Mouse (Mus musculus): ENCODE measurements around the gene Kntc1. TPM values are rescaled to one million over a fixed set of nuclear protein-coding genes. Genes with fewer than 3 reads are reported as not detected.

The Kntc1 gene
- polyA plus RNA-seq, 1 experiment from 2014 or later = 24.1 TPM

DNA sequence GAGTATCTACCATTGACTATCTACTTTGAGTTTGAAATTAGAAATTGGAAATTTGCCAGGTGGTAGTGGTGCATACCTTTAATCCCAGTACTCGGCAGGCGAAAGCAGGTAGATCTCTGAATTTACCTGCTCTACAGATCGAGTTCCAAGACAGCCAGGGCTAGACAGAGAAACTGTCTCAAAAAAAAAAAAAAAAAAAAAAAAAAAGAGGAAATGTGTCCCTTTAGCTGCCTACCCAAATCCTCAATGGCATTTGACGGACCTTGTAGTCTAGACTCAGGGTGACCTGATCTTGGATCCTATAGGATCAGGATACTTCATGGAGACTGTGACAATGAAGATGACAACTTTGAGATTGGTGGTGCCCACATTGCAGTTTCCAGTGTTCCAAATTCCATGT lies 116.9 kb downstream of the Kntc1 start:
- no peak overlapping the region for H3K27ac ChIP-seq (replicated peaks; ENCODE audit: low read depth, low read length)
- H3K9me3 ChIP-seq (ENCODE audit: control insufficient read depth, low read length) = no peaks in the 10 kb centered on the region
- no peak for ATAC-seq (ENCODE audit: low read depth)
- H3K4me2 ChIP-seq (ENCODE audit: low read depth, low read length) = no peak overlapping the region
- no peak for DNase-seq (ENCODE audit: low spot score)
- no peak overlapping the region for H3K9ac ChIP-seq (ENCODE audit: low read depth, low read length)
- no peaks in the 10 kb centered on the region for H3K27me3 ChIP-seq (replicated peaks; ENCODE audit: control insufficient read depth, insufficient read depth, low read length)
- no peaks in the 10 kb centered on the region for H3K36me3 ChIP-seq (ENCODE audit: control insufficient read depth, insufficient read depth, low read length)
- H3K4me1 ChIP-seq (ENCODE audit: control insufficient read depth, insufficient read depth, low read length) = no peaks in the 10 kb centered on the region
- WGBS = 69% methylated on average over 4 of the region's 4 CpGs
- no peak overlapping the region for H3K4me3 ChIP-seq (ENCODE audit: low read depth, low read length)

DNA sequence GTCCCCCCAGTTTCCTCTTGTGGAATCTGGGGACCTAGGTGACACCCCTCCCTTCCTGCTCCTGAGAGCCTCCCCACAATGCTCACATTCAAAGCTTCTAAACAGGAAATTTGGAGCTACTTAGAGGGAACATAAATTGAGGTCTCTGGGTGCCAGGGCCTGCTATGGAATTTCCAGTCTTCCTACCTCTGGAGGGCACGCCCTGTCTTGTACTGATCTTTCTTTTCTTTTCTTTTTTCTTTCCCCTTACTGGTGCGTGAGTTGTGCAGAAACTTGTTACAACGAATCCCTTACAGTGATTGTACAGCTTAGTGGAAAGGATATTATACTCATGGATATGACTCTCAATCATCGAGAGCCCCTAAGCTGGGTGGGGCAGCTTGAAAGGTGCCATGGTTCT lies 120.1 kb downstream of the Kntc1 start:
- Histone ChIP-seq H3K4me1 (ENCODE audit: control insufficient read depth, insufficient read depth, low read length) (no peaks in the 10 kb centered on the region), H3K4me2 (ENCODE audit: low read depth, low read length) (no peak overlapping the region), H3K9ac (ENCODE audit: low read depth, low read length) (no peak overlapping the region), H3K36me3 (ENCODE audit: control insufficient read depth, insufficient read depth, low read length) (no peaks in the 10 kb centered on the region), H3K4me3 (ENCODE audit: low read depth, low read length) (no peak overlapping the region), H3K9me3 (ENCODE audit: control insufficient read depth, low read length) (no peaks in the 10 kb centered on the region), H3K27me3 (replicated peaks; ENCODE audit: control insufficient read depth, insufficient read depth, low read length) (no peaks in the 10 kb centered on the region), H3K27ac (replicated peaks; ENCODE audit: low read depth, low read length) (peak overlapping the region; percentile 24; the same call in 1 of the 2 replicates)
- DNase-seq (ENCODE audit: low spot score) = peak; percentile 68
- ATAC-seq (ENCODE audit: low read depth) = peak; percentile 67; the same call in 1 of the 2 replicates
- 74% methylated on average over 4 of the region's 4 CpGs for WGBS

Other genes with a start within 250 kb of the Kntc1 start
- gene B3gnt4, start 239.3 kb upstream of the Kntc1 start, polyA plus RNA-seq (2014; fragmentation: Nextera tagmentation; extraction: Ambion mirVana) = 0.45 and 0.86 TPM in 2 replicates
- gene Diablo, start 225.5 kb upstream of the Kntc1 start, polyA plus RNA-seq (2014; fragmentation: Nextera tagmentation; extraction: Ambion mirVana) = 106 and 118 TPM in 2 replicates
- 4.5 and 6.0 TPM in 2 replicates for gene Gm49027, start 224.2 kb upstream of the Kntc1 start, polyA plus RNA-seq (2014; fragmentation: Nextera tagmentation; extraction: Ambion mirVana)
- 23.8 and 30.2 TPM in 2 replicates for gene Vps33a, start 176.7 kb upstream of the Kntc1 start, polyA plus RNA-seq (2014; fragmentation: Nextera tagmentation; extraction: Ambion mirVana)
- 31.1 and 33.4 TPM in 2 replicates for gene Clip1, start 65.1 kb upstream of the Kntc1 start, polyA plus RNA-seq (2014; fragmentation: Nextera tagmentation; extraction: Ambion mirVana)
- 64.8 and 68.3 TPM in 2 replicates for gene Zcchc8, start 28.6 kb upstream of the Kntc1 start, polyA plus RNA-seq (2014; fragmentation: Nextera tagmentation; extraction: Ambion mirVana)
- gene Rsrc2, start 302 bp upstream of the Kntc1 start, polyA plus RNA-seq (2014; fragmentation: Nextera tagmentation; extraction: Ambion mirVana) = 99.5 and 106 TPM in 2 replicates
- 1.6 and 1.8 TPM in 2 replicates for gene Hcar2, start 115.8 kb downstream of the Kntc1 start, polyA plus RNA-seq (2014; fragmentation: Nextera tagmentation; extraction: Ambion mirVana)
- 1.2 and 2.3 TPM in 2 replicates for gene Hcar1, start 130.3 kb downstream of the Kntc1 start, polyA plus RNA-seq (2014; fragmentation: Nextera tagmentation; extraction: Ambion mirVana)
- gene Denr, start 157.5 kb downstream of the Kntc1 start, polyA plus RNA-seq (2014; fragmentation: Nextera tagmentation; extraction: Ambion mirVana) = 107 and 109 TPM in 2 replicates
- 0.67 and 0.68 TPM in 2 replicates for gene Gm43518, start 177.7 kb downstream of the Kntc1 start, polyA plus RNA-seq (2014; fragmentation: Nextera tagmentation; extraction: Ambion mirVana)
- 4.6 and 6.4 TPM in 2 replicates for gene Ccdc62, start 181.0 kb downstream of the Kntc1 start, polyA plus RNA-seq (2014; fragmentation: Nextera tagmentation; extraction: Ambion mirVana)
- 7.5 and 8.4 TPM in 2 replicates for gene Hip1r, start 223.9 kb downstream of the Kntc1 start, polyA plus RNA-seq (2014; fragmentation: Nextera tagmentation; extraction: Ambion mirVana)

Measured in embryonic facial prominence, embryonic 14.5 days (tissue).